Mouse (Mus musculus) forebrain, embryonic 10.5 days (tissue): Measurements from ENCODE around the gene Cyp4v3. TPM values are rescaled to one million over a fixed set of nuclear protein-coding genes. Genes with fewer than 3 reads are reported as not detected.

ENCODE experiments used
- DNase-seq: peaks from one replicate; pipeline ENCODE4 v3.0.0-alpha.2; 2017; ENCODE audit warnings: low spot score; ENCODE audit errors: extremely low spot score
- H3K27ac ChIP-seq: fragments of 300-500 bp; sonication (generic); 2 replicates; pipeline ENCODE4 v1.5.1; 2016; ENCODE audit warnings: mild to moderate bottlenecking
- H3K27me3 ChIP-seq: fragments of 300-500 bp; sonication (generic); 2 replicates; pipeline ENCODE4 v1.6.1; 2016; ENCODE audit warnings: mild to moderate bottlenecking; ENCODE audit not compliant: poor library complexity, severe bottlenecking
- H3K36me3 ChIP-seq: fragments of 300-500 bp; sonication (generic); replicated peaks from 2 replicates; pipeline ENCODE4 v1.6.1; 2016; ENCODE audit warnings: mild to moderate bottlenecking, moderate library complexity
- H3K4me1 ChIP-seq: fragments of 300-500 bp; sonication (generic); 2 replicates; pipeline ENCODE4 v1.6.1; 2016
- H3K4me3 ChIP-seq: fragments of 300-500 bp; sonication (generic); 2 replicates; pipeline ENCODE4 v1.5.1; 2016; ENCODE audit warnings: mild to moderate bottlenecking, moderate library complexity
- H3K9me3 ChIP-seq: fragments of 300-500 bp; sonication (generic); 2 replicates; pipeline ENCODE4 v1.6.1; 2016; ENCODE audit warnings: mild to moderate bottlenecking, moderate library complexity
- WGBS: fragments of 180-500 bp; shearing (Covaris S2); methylation state at CpG from one replicate; pipeline ENCODE4 v1.1.7; 2016; 5-methylcytosine and 5-hydroxymethylcytosine counted together
- polyA plus RNA-seq: library from polyadenylated mRNA; unstranded; fragments of >200 nt; fragmentation: Nextera tagmentation; extraction: Ambion mirVana; gene quantifications from 2 replicates; pipeline ENCODE4 v1.2.1, GENCODE M21; 2016

Cyp4v3 gene
- polyA plus RNA-seq, 1 experiment from 2014 or later, result 1.3 TPM

GRCm38 (mm10) chr8:45302390-45302789 is 30.6 kb downstream of the Cyp4v3 start:
- Histone ChIP-seq H3K27ac (no peak overlapping the region), H3K9me3 (no peaks in the 10 kb centered on the region), H3K27me3 (no peaks in the 10 kb centered on the region), H3K4me3 (no peak overlapping the region), H3K4me1 (no peaks in the 10 kb centered on the region), H3K36me3 (no peaks in the 10 kb centered on the region)
- WGBS, result 75% methylated on average over 8 of the region's 8 CpGs
- no peak for DNase-seq

- no peak overlapping the region for H3K4me3 ChIP-seq
- DNase-seq, result no peak
- H3K4me1 ChIP-seq, result no peaks in the 10 kb centered on the region
- WGBS, result 87% methylated on average over 6 of the region's 6 CpGs
- H3K36me3 ChIP-seq, result no peaks in the 10 kb centered on the region
- no peaks in the 10 kb centered on the region for H3K27me3 ChIP-seq
- peaks cover 5% of the 10 kb centered on the region; the same call in 1 of the 2 replicates for H3K9me3 ChIP-seq
- H3K27ac ChIP-seq, result no peak overlapping the region
Measured at GRCm38 (mm10) chr8:45295276-45295675, 37.7 kb downstream of the Cyp4v3 start.

DNA sequence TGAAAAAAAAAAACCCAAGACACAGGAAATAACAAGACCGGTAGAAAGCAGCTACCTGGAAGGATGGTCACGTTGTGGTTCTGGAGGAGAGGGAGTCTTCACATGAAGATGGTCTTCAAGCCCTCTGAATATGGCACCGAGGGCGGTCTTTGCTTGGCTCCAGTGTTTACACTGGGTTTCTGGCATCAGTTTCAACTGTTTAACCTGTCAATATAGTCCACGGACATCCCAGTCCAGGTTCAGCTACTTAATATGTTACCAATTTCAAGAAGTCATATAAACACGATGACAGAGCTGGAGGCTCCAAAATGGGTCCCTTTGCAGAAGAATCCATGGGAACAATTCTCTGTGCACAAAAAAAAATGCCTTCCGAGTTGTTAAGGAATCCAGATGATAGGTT is 38.3 kb downstream of the Cyp4v3 start, which contains the start of gene Klkb1:
TSS of gene Klkb1 (minus strand) at position 173 of the 400 bp plus-strand sequence.
- no peaks in the 10 kb centered on the region for H3K4me1 ChIP-seq
- no peak for DNase-seq
- H3K9me3 ChIP-seq, result peaks cover 5% of the 10 kb centered on the region; the same call in 1 of the 2 replicates
- no peaks in the 10 kb centered on the region for H3K36me3 ChIP-seq
- no peak within 1 kb of the TSS for H3K4me3 ChIP-seq
- H3K27me3 ChIP-seq, result no peaks in the 10 kb centered on the region
- no peak within 1 kb of the TSS for H3K27ac ChIP-seq
- WGBS, result 92% methylated on average over 7 of the region's 7 CpGs

- Histone ChIP-seq H3K27ac (no peak overlapping the region), H3K4me1 (no peaks in the 10 kb centered on the region), H3K36me3 (no peaks in the 10 kb centered on the region), H3K27me3 (no peaks in the 10 kb centered on the region), H3K4me3 (no peak overlapping the region), H3K9me3 (peaks cover 5% of the 10 kb centered on the region; the same call in 1 of the 2 replicates)
- no peak for DNase-seq
- 91% methylated on average over 2 of the region's 2 CpGs for WGBS
Measured at GRCm38 (mm10) chr8:45291790-45292189, 41.2 kb downstream of the Cyp4v3 start.

DNA sequence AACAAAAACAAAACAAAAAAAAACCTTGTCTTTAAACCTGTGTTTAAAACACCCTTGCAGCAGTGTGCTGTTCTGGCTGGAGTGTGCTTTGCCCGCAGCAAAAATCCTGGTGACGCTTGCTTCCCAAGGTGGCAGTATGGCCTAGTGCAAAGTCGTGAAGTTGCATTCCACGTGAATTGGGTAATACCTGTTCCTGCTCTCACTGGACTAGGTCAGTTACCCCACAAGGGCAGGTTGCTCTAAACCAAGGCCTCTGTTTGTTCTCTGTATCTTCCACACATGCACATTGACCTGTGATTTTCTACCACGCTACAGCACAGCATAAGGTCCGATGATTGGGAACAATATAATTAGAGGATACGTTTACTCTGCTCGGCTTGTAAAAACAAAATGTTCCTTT is 51.4 kb downstream of the Cyp4v3 start:
- Histone ChIP-seq H3K36me3 (no peaks in the 10 kb centered on the region), H3K27ac (no peak overlapping the region), H3K4me3 (no peak overlapping the region), H3K4me1 (0 out of 2 replicates have a peak, but pooled peaks cover 4% of the 10 kb centered on the region), H3K27me3 (no peaks in the 10 kb centered on the region), H3K9me3 (no peaks in the 10 kb centered on the region; the same call in 1 of the 2 replicates)
- 82% methylated on average over 8 of the region's 8 CpGs for WGBS
- DNase-seq, result no peak

DNA sequence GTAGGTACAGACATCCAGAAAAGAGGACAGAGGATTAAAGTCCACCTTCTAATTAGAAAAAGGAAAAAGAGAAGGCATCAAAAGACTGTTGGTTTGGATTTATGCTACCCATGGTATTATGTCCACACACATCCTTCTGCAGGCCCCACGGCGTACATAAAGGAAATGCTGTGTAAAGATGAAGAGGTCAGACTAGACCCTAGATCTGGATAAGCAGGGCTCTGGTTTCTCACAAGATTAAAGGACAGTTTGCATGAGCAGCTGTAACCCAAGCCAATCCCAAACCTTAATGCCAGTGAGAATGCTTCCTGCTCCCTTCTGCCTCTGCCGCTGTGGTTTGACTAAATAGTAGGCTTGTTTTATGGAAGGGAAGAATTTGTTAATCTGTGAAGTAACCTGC is 55.6 kb downstream of the Cyp4v3 start:
- no peaks in the 10 kb centered on the region; the same call in 1 of the 2 replicates for H3K9me3 ChIP-seq
- no peaks in the 10 kb centered on the region for H3K4me1 ChIP-seq
- no peak overlapping the region for H3K27ac ChIP-seq
- H3K4me3 ChIP-seq, result no peak overlapping the region
- H3K36me3 ChIP-seq, result no peaks in the 10 kb centered on the region
- WGBS, result 72% methylated on average over 3 of the region's 3 CpGs
- no peak for DNase-seq
- H3K27me3 ChIP-seq, result no peaks in the 10 kb centered on the region

DNA sequence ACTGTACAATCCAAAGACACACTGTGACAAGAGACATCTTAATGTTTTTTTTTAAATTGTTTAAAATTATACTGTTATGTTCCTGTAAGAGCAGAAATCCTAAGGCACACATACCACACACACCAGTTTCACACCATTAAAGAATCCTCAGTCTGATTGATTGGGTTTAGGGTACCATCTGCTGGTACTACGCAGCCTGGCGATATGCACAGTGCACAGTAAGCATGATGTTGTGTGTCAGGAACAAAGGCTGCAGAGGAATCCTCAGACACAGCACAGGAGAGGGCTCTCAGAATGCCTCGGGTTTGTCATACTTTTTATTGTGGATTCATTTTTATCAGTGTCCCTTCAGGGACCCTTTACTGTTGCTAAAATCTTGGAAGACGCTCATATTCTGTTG is 58.7 kb downstream of the Cyp4v3 start:
- Histone ChIP-seq H3K27me3 (no peaks in the 10 kb centered on the region), H3K27ac (no peak overlapping the region)
- WGBS, result 91% methylated on average over 4 of the region's 4 CpGs

GRCm38 (mm10) chr8:45269056-45269455 is 64.0 kb downstream of the Cyp4v3 start:
- H3K27ac ChIP-seq, result no peak overlapping the region
- H3K4me3 ChIP-seq, result no peak overlapping the region
- peaks cover 7% of the 10 kb centered on the region; the same call in 1 of the 2 replicates for H3K9me3 ChIP-seq
- no peaks in the 10 kb centered on the region for H3K36me3 ChIP-seq
- DNase-seq, result no peak
- no peaks in the 10 kb centered on the region for H3K27me3 ChIP-seq
- H3K4me1 ChIP-seq, result no peaks in the 10 kb centered on the region

More for the DNA sequence above, 58.7 kb downstream of the Cyp4v3 start:
- Histone ChIP-seq H3K9me3 (no peaks in the 10 kb centered on the region), H3K36me3 (no peaks in the 10 kb centered on the region), H3K4me1 (no peaks in the 10 kb centered on the region), H3K4me3 (no peak overlapping the region)
- no peak for DNase-seq

- Histone ChIP-seq H3K9me3 (peaks cover 7% of the 10 kb centered on the region; the same call in 1 of the 2 replicates), H3K4me1 (no peaks in the 10 kb centered on the region), H3K4me3 (no peak overlapping the region), H3K27me3 (no peaks in the 10 kb centered on the region), H3K36me3 (no peaks in the 10 kb centered on the region), H3K27ac (no peak overlapping the region)
- DNase-seq, result no peak
Measured at GRCm38 (mm10) chr8:45268485-45268884, 64.5 kb downstream of the Cyp4v3 start.

DNA sequence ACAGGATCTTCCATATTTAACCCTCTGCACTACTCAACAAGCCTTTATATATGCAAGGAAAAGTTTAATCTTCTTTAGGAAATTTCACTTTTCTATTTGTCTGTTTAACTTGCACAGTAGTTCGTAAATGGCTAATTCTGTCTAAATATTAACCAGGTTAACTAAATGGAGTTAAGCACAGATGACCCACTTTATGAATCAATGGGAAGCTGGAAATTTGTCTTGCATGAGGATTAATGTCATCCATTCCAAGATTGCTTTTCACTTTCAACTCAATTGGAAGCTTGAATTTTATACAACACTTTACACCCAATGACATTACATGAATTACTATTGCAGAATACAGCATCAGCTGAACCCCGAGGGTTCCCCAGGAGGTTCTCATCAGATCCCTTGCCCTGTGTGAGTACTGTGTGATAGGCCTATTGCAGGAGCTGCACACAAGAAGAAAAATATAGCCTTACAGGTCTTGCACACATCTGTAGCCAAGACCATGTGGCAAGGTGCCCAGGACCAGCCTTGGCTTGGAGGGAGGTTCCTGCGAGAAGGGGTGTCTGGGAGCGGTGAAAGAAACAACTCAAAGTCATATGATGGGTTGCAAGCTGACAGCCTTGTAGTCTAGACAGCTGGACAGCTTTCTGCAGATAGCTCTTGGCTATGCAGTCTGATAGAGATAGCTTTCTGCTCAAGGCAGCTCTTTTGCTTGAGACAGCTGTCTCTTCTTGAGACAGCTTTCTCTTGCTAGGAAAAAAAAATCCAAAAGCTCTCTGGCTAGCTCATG is 65.2 kb downstream of the Cyp4v3 start:
- Histone ChIP-seq H3K27ac (no peak overlapping the region), H3K27me3 (no peaks in the 10 kb centered on the region), H3K4me1 (no peaks in the 10 kb centered on the region), H3K36me3 (no peaks in the 10 kb centered on the region), H3K9me3 (peaks cover 7% of the 10 kb centered on the region; the same call in 1 of the 2 replicates), H3K4me3 (no peak overlapping the region)
- WGBS, result 93% methylated on average over 4 of the region's 4 CpGs
- no peak for DNase-seq

DNA sequence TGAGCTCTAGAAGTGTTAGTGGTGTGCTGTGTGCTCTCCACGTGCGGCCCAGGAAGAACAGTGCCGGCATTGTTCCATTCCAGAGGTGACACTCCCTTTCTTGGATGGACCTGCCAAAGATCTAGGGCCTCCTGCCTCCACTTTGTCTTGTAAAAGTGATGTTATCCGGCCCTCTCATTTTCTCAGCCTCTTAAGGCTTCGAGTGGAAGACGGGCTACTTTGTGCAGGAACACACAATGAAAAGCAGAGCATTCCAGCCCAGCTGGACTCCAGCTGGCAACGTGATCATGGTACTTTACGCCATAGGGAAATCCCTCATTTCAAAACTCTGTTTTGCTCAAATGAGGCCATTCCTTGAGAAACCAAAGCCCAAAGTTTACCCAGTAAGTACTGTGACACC is 66.0 kb downstream of the Cyp4v3 start:
- Histone ChIP-seq H3K27ac (no peak overlapping the region), H3K9me3 (peaks cover 7% of the 10 kb centered on the region; the same call in 1 of the 2 replicates)
- 56% methylated on average over 8 of the region's 8 CpGs for WGBS

GRCm38 (mm10) chr8:45264918-45265317 is 68.1 kb downstream of the Cyp4v3 start:
- Histone ChIP-seq H3K36me3 (no peaks in the 10 kb centered on the region), H3K9me3 (peaks cover 7% of the 10 kb centered on the region; the same call in 1 of the 2 replicates), H3K4me1 (no peaks in the 10 kb centered on the region), H3K27ac (no peak overlapping the region), H3K27me3 (no peaks in the 10 kb centered on the region), H3K4me3 (no peak overlapping the region)
- DNase-seq, result no peak
- WGBS, result 92% methylated on average over 4 of the region's 4 CpGs

More for the DNA sequence above, 66.0 kb downstream of the Cyp4v3 start:
- no peaks in the 10 kb centered on the region for H3K4me1 ChIP-seq
- no peak overlapping the region for H3K4me3 ChIP-seq
- DNase-seq, result no peak
- no peaks in the 10 kb centered on the region for H3K27me3 ChIP-seq
- no peaks in the 10 kb centered on the region for H3K36me3 ChIP-seq

DNA sequence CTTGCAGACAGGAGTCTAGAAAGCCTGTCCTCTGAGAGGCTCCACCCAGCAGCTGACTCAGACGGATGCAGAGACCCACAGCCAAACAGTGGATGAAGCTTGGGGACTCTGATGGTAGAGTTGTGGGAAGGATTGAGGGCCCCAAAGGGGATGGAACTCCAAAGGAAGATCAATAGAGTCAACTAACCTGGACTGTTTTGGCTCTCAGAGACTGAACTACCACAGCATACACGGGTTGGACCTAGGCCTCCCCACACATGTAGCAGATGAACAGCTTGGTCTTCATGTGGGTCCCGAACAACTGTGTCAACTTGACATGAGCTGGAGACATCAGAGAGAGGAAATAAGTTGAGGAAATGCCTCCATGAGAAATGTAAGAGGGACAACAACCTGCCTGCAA is 70.2 kb downstream of the Cyp4v3 start:
- H3K9me3 ChIP-seq, result peaks cover 7% of the 10 kb centered on the region; the same call in 1 of the 2 replicates
- DNase-seq, result no peak
- WGBS, result 85% methylated on average over 3 of the region's 3 CpGs
- no peak overlapping the region for H3K4me3 ChIP-seq
- H3K27ac ChIP-seq, result no peak overlapping the region
- no peaks in the 10 kb centered on the region for H3K36me3 ChIP-seq
- no peaks in the 10 kb centered on the region for H3K4me1 ChIP-seq
- H3K27me3 ChIP-seq, result no peaks in the 10 kb centered on the region
